Mouse (Mus musculus) small intestine, adult 2 months (tissue): ENCODE measurements at regions not wholly inside any gene's neighbourhood (a gene's known extent, or its start where the extent isn't known, plus 50 kb on each side); places are given as distances from the start of the nearest gene placed in this dataset.

Source experiments
- H3K27ac ChIP-seq: fragments of 200-500 bp; 2 replicates; pipeline ENCODE4 v1.5.1; 2012; ENCODE audit warnings: low read depth, low read length, control low read depth, inconsistent platforms; ENCODE audit not compliant: insufficient read depth
- H3K27me3 ChIP-seq: fragments of 200-500 bp; 2 replicates; pipeline ENCODE4 v1.6.1; 2012; ENCODE audit warnings: mild to moderate bottlenecking, moderate library complexity, low read length, inconsistent platforms; ENCODE audit not compliant: control insufficient read depth, insufficient read depth
- H3K36me3 ChIP-seq: fragments of 200-500 bp; 2 replicates; pipeline ENCODE4 v1.6.1; 2012; ENCODE audit warnings: mild to moderate bottlenecking, low read length, control low read depth, inconsistent platforms; ENCODE audit not compliant: control insufficient read depth, insufficient read depth
- H3K4me1 ChIP-seq: fragments of 200-500 bp; 2 replicates; pipeline ENCODE4 v1.6.1; 2012; ENCODE audit warnings: low read length, inconsistent platforms, mixed read lengths; ENCODE audit not compliant: control insufficient read depth, insufficient read depth, insufficient read length
- H3K4me3 ChIP-seq: fragments of 200-500 bp; 2 replicates; pipeline ENCODE4 v1.5.1; 2012; ENCODE audit warnings: low read depth, mild to moderate bottlenecking, control low read depth, inconsistent platforms, low read length, moderate library complexity
- CTCF ChIP-seq: fragments of 200-500 bp; IDR thresholded peaks from 2 replicates; pipeline ENCODE4 v1.5.1; 2012; ENCODE audit warnings: low read depth, mild to moderate bottlenecking, control low read depth, inconsistent platforms, low read length, moderate library complexity, mixed read lengths; ENCODE audit not compliant: insufficient replicate concordance, insufficient read length; ENCODE audit errors: extremely low read depth
- POLR2A ChIP-seq: fragments of 200-500 bp; IDR thresholded peaks from 2 replicates; pipeline ENCODE4 v1.6.1; 2012; ENCODE audit warnings: low read depth, mild to moderate bottlenecking, control low read depth, inconsistent platforms, low read length, moderate library complexity
- WGBS: fragments of 180-500 bp; shearing (Covaris S2); methylation state at CpG from one replicate; pipeline ENCODE4 v1.1.7; 2018; 5-methylcytosine and 5-hydroxymethylcytosine counted together

- WGBS, result 16% methylated on average over 9 of the region's 9 CpGs
- H3K4me1 ChIP-seq, result peaks cover 2% of the 10 kb centered on the region; the same call in 1 of the 2 replicates
- H3K27me3 ChIP-seq, result no peaks in the 10 kb centered on the region
- TF ChIP-seq CTCF (no peak), POLR2A (no peak)
- no peaks in the 10 kb centered on the region for H3K36me3 ChIP-seq
- no peak overlapping the region for H3K27ac ChIP-seq
- no peak overlapping the region for H3K4me3 ChIP-seq
Observed at GRCm38 (mm10) chr13:52110750-52111149, 264.3 kb downstream of the Gadd45g start.

DNA sequence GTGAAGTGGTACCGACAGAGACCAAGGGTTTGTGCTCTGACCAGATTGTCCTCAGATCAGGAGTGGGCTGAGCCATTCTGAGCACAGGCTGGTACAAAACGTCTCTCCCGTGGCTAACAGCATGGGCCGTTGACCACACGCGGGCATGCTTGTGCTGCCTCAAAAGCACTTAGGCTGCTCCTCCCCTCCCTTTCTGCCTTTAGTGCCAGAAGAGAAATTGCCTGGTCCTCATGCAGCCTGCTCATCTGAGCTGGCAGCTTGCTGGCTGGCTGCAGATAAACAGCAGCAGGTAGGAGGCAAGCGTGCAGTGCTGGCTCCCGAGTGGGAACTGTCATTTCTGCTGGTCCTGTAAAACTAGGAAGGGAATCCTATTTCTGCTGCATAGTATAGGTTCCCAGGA, 267.1 kb downstream of the Gadd45g start:
- WGBS, result 84% methylated on average over 8 of the region's 8 CpGs
- peaks cover 2% of the 10 kb centered on the region; the same call in 1 of the 2 replicates for H3K4me1 ChIP-seq
- H3K27ac ChIP-seq, result no peak overlapping the region
- no peaks in the 10 kb centered on the region for H3K27me3 ChIP-seq
- no peak overlapping the region for H3K4me3 ChIP-seq
- TF ChIP-seq POLR2A (no peak), CTCF (no peak)
- no peaks in the 10 kb centered on the region for H3K36me3 ChIP-seq

DNA sequence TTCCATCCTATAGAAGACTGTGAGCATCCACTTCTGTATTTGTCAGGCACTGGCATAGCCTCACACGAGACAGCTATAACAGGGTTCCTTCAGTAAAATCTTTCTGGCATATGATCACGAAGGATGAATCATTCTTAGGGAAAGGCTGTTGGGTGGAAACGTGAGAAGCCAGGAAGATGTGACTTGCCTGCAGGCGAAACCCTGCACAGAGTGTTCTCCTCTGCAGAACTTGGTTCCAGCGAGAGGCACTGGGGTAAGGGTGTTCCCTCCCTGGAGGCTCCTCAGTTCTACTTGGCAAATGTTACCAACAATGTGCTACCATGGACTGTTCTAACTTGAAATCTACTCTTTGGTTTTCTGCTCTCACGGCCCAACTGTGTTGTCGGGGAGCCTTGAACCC, 268.0 kb downstream of the Gadd45g start:
- 95% methylated on average over 7 of the region's 7 CpGs for WGBS
- TF ChIP-seq CTCF, result no peak
- no peak for TF ChIP-seq POLR2A

GRCm38 (mm10) chr13:52114962-52115361, 268.5 kb downstream of the Gadd45g start:
- TF ChIP-seq POLR2A, result no peak
- TF ChIP-seq CTCF, result no peak
- no peaks in the 10 kb centered on the region for H3K27me3 ChIP-seq
- H3K36me3 ChIP-seq, result no peaks in the 10 kb centered on the region
- 81% methylated on average over 6 of the region's 6 CpGs for WGBS
- no peak overlapping the region for H3K27ac ChIP-seq
- H3K4me1 ChIP-seq, result peaks cover 2% of the 10 kb centered on the region; the same call in 1 of the 2 replicates
- H3K4me3 ChIP-seq, result no peak overlapping the region

More for the DNA sequence above, 268.0 kb downstream of the Gadd45g start:
- Histone ChIP-seq H3K4me1 (peaks cover 2% of the 10 kb centered on the region; the same call in 1 of the 2 replicates), H3K36me3 (no peaks in the 10 kb centered on the region), H3K27me3 (no peaks in the 10 kb centered on the region), H3K4me3 (no peak overlapping the region), H3K27ac (no peak overlapping the region)

DNA sequence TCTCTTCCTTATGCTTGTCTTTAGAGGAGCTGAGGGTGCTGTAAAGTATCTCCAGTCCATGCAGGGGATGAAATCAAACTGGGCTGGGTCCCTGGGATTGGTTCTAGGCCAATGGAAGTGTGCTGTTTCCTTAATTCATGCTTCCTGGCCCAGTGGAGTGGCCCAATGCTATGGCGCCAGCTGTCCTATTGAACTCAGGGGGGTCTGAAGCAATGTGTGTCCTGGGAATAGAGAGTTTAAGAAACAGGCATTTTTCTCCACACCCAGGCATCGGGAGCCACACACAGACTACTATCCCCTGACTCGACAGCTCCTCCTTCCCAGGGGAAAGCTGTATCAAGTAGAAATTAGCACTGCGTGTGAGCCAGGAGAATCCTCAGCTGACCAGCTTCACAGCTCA, 269.8 kb downstream of the Gadd45g start:
- WGBS, result 90% methylated on average over 4 of the region's 4 CpGs
- Histone ChIP-seq H3K4me1 (no peaks in the 10 kb centered on the region; the same call in 1 of the 2 replicates), H3K27me3 (no peaks in the 10 kb centered on the region), H3K27ac (no peak overlapping the region), H3K36me3 (no peaks in the 10 kb centered on the region), H3K4me3 (no peak overlapping the region)
- TF ChIP-seq POLR2A (no peak), CTCF (no peak)

DNA sequence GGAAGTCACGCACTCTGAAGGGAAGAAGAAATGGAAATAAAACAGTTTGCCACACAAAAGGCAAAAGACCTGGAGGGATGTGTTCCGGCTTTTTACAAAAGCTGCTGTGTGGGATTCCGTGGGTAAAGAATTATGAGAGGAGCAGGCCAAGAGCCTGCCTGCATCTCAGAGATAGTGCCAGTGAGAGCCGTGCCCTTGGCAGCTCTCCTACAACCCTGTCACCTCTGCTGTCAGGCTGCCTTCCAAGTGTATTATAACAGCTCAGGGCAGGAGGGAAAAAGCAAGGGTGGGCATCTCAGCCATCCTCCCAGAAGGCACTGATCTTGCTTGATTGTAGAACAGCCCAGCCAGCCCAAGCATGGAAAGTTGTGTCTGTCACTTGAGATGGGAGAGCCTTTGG, 270.3 kb downstream of the Gadd45g start:
- H3K36me3 ChIP-seq, result no peaks in the 10 kb centered on the region
- H3K4me1 ChIP-seq, result no peaks in the 10 kb centered on the region
- no peaks in the 10 kb centered on the region for H3K27me3 ChIP-seq
- no peak overlapping the region for H3K27ac ChIP-seq
- H3K4me3 ChIP-seq, result no peak overlapping the region
- WGBS, result 84% methylated on average over 4 of the region's 4 CpGs
- TF ChIP-seq POLR2A (no peak), CTCF (no peak)

- no peak for TF ChIP-seq POLR2A
- Histone ChIP-seq H3K27ac (no peak overlapping the region), H3K36me3 (no peaks in the 10 kb centered on the region), H3K4me1 (no peaks in the 10 kb centered on the region), H3K4me3 (no peak overlapping the region), H3K27me3 (no peaks in the 10 kb centered on the region)
- WGBS, result 77% methylated on average over 8 of the region's 8 CpGs
Observed at GRCm38 (mm10) chr13:52120795-52121194, 274.3 kb downstream of the Gadd45g start.

- H3K4me1 ChIP-seq, result no peaks in the 10 kb centered on the region
- 77% methylated on average over 4 of the region's 4 CpGs for WGBS
- TF ChIP-seq POLR2A (no peak), CTCF (no peak)
Observed at GRCm38 (mm10) chr13:52125037-52125436, 278.6 kb downstream of the Gadd45g start.

More at GRCm38 (mm10) chr13:52125037-52125436, 278.6 kb downstream of the Gadd45g start:
- Histone ChIP-seq H3K27me3 (no peaks in the 10 kb centered on the region), H3K36me3 (no peaks in the 10 kb centered on the region), H3K4me3 (no peak overlapping the region), H3K27ac (no peak overlapping the region)
